Mouse (Mus musculus): ENCODE measurements around the gene Susd3. TPM values are rescaled to one million over a fixed set of nuclear protein-coding genes. Genes with fewer than 3 reads are reported as not detected.
A peak's percentile ranks its signal among the peaks of the same experiment; 100 is the strongest.

Gene Susd3
- polyA plus RNA-seq (2014; fragmentation: Nextera tagmentation; extraction: Ambion mirVana): 0.32 and 1.1 TPM in 2 replicates

GRCm38 (mm10) chr13:49248467-49248862, at the start of gene Susd3:
TSS of gene Susd3 (minus strand) at chr13:49248706.
- Histone ChIP-seq H3K4me3 (replicated peaks; ENCODE audit: low read depth, low read length) (peak within 1 kb of the TSS; percentile 28), H3K36me3 (ENCODE audit: control insufficient read depth, insufficient read depth, low read length) (no peaks in the 10 kb centered on the region), H3K27me3 (ENCODE audit: control insufficient read depth, insufficient read depth, low read length) (peaks cover 29% of the 10 kb centered on the region), H3K9me3 (ENCODE audit: control insufficient read depth, low read length) (no peaks in the 10 kb centered on the region), H3K27ac (replicated peaks; ENCODE audit: low read depth, low read length) (no peak within 1 kb of the TSS), H3K9ac (replicated peaks; ENCODE audit: low read length) (0 out of 2 replicates have a peak within 1 kb of the TSS, but pooled peaks have one; percentile 26), H3K4me1 (ENCODE audit: control insufficient read depth, insufficient read depth, low read length) (peaks cover 7% of the 10 kb centered on the region; the same call in 1 of the 2 replicates), H3K4me2 (ENCODE audit: low read length) (peak within 1 kb of the TSS; percentile 54)
- 18% methylated on average over 8 of the region's 8 CpGs for WGBS
- DNase-seq: no peak
- no peak for ATAC-seq (ENCODE audit: low FRiP score, low TSS enrichment)

GRCm38 (mm10) chr13:49296270-49296669, 47.8 kb upstream of the Susd3 start:
- no peaks in the 10 kb centered on the region for H3K9me3 ChIP-seq (ENCODE audit: control insufficient read depth, low read length)
- no peaks in the 10 kb centered on the region for H3K27me3 ChIP-seq (ENCODE audit: control insufficient read depth, insufficient read depth, low read length)
- no peak overlapping the region for H3K27ac ChIP-seq (replicated peaks; ENCODE audit: low read depth, low read length)
- no peak overlapping the region for H3K4me2 ChIP-seq (ENCODE audit: low read length)
- ATAC-seq (ENCODE audit: low FRiP score, low TSS enrichment) (no peak), DNase-seq (no peak)
- no peaks in the 10 kb centered on the region for H3K4me1 ChIP-seq (ENCODE audit: control insufficient read depth, insufficient read depth, low read length)
- WGBS: 88% methylated on average over 7 of the region's 7 CpGs
- H3K36me3 ChIP-seq (ENCODE audit: control insufficient read depth, insufficient read depth, low read length): no peaks in the 10 kb centered on the region
- no peak overlapping the region for H3K4me3 ChIP-seq (replicated peaks; ENCODE audit: low read depth, low read length)
- no peak overlapping the region for H3K9ac ChIP-seq (replicated peaks; ENCODE audit: low read length)

GRCm38 (mm10) chr13:49294108-49294507, 45.6 kb upstream of the Susd3 start:
- Histone ChIP-seq H3K4me1 (ENCODE audit: control insufficient read depth, insufficient read depth, low read length) (no peaks in the 10 kb centered on the region), H3K4me2 (ENCODE audit: low read length) (no peak overlapping the region), H3K36me3 (ENCODE audit: control insufficient read depth, insufficient read depth, low read length) (no peaks in the 10 kb centered on the region), H3K4me3 (replicated peaks; ENCODE audit: low read depth, low read length) (no peak overlapping the region), H3K27ac (replicated peaks; ENCODE audit: low read depth, low read length) (no peak overlapping the region), H3K9ac (replicated peaks; ENCODE audit: low read length) (no peak overlapping the region), H3K27me3 (ENCODE audit: control insufficient read depth, insufficient read depth, low read length) (no peaks in the 10 kb centered on the region), H3K9me3 (ENCODE audit: control insufficient read depth, low read length) (no peaks in the 10 kb centered on the region)
- no peak for ATAC-seq (ENCODE audit: low FRiP score, low TSS enrichment)
- no peak for DNase-seq
- 86% methylated on average over 9 of the region's 9 CpGs for WGBS

GRCm38 (mm10) chr13:49291949-49292348, 43.4 kb upstream of the Susd3 start:
- no peak overlapping the region for H3K27ac ChIP-seq (replicated peaks; ENCODE audit: low read depth, low read length)
- no peak overlapping the region for H3K4me3 ChIP-seq (replicated peaks; ENCODE audit: low read depth, low read length)
- 90% methylated on average over 6 of the region's 6 CpGs for WGBS
- no peak overlapping the region for H3K9ac ChIP-seq (replicated peaks; ENCODE audit: low read length)
- DNase-seq: no peak
- H3K9me3 ChIP-seq (ENCODE audit: control insufficient read depth, low read length): no peaks in the 10 kb centered on the region
- no peaks in the 10 kb centered on the region for H3K27me3 ChIP-seq (ENCODE audit: control insufficient read depth, insufficient read depth, low read length)
- H3K4me2 ChIP-seq (ENCODE audit: low read length): no peak overlapping the region
- no peak for ATAC-seq (ENCODE audit: low FRiP score, low TSS enrichment)
- H3K36me3 ChIP-seq (ENCODE audit: control insufficient read depth, insufficient read depth, low read length): no peaks in the 10 kb centered on the region
- no peaks in the 10 kb centered on the region for H3K4me1 ChIP-seq (ENCODE audit: control insufficient read depth, insufficient read depth, low read length)

GRCm38 (mm10) chr13:49291398-49291797, 42.9 kb upstream of the Susd3 start:
- H3K9ac ChIP-seq (replicated peaks; ENCODE audit: low read length): no peak overlapping the region
- H3K36me3 ChIP-seq (ENCODE audit: control insufficient read depth, insufficient read depth, low read length): no peaks in the 10 kb centered on the region
- no peak overlapping the region for H3K4me3 ChIP-seq (replicated peaks; ENCODE audit: low read depth, low read length)
- no peak overlapping the region for H3K27ac ChIP-seq (replicated peaks; ENCODE audit: low read depth, low read length)
- ATAC-seq (ENCODE audit: low FRiP score, low TSS enrichment) (no peak), DNase-seq (peak; percentile 9)
- no peaks in the 10 kb centered on the region for H3K27me3 ChIP-seq (ENCODE audit: control insufficient read depth, insufficient read depth, low read length)
- H3K4me2 ChIP-seq (ENCODE audit: low read length): no peak overlapping the region
- no peaks in the 10 kb centered on the region for H3K4me1 ChIP-seq (ENCODE audit: control insufficient read depth, insufficient read depth, low read length)
- H3K9me3 ChIP-seq (ENCODE audit: control insufficient read depth, low read length): no peaks in the 10 kb centered on the region
- WGBS: 42% methylated on average over 1 of the region's 1 CpGs

GRCm38 (mm10) chr13:49287224-49287623, 38.7 kb upstream of the Susd3 start:
- H3K27me3 ChIP-seq (ENCODE audit: control insufficient read depth, insufficient read depth, low read length): no peaks in the 10 kb centered on the region

GRCm38 (mm10) chr13:49286750-49287149, 38.2 kb upstream of the Susd3 start:
- Histone ChIP-seq H3K4me2 (ENCODE audit: low read length) (no peak overlapping the region), H3K4me3 (replicated peaks; ENCODE audit: low read depth, low read length) (no peak overlapping the region), H3K9me3 (ENCODE audit: control insufficient read depth, low read length) (no peaks in the 10 kb centered on the region), H3K36me3 (ENCODE audit: control insufficient read depth, insufficient read depth, low read length) (no peaks in the 10 kb centered on the region), H3K27me3 (ENCODE audit: control insufficient read depth, insufficient read depth, low read length) (no peaks in the 10 kb centered on the region), H3K4me1 (ENCODE audit: control insufficient read depth, insufficient read depth, low read length) (no peaks in the 10 kb centered on the region), H3K27ac (replicated peaks; ENCODE audit: low read depth, low read length) (no peak overlapping the region), H3K9ac (replicated peaks; ENCODE audit: low read length) (no peak overlapping the region)
- ATAC-seq (ENCODE audit: low FRiP score, low TSS enrichment): no peak
- 85% methylated on average over 3 of the region's 3 CpGs for WGBS
- DNase-seq: no peak

More at GRCm38 (mm10) chr13:49287224-49287623, 38.7 kb upstream of the Susd3 start:
- ATAC-seq (ENCODE audit: low FRiP score, low TSS enrichment) (no peak), DNase-seq (no peak)
- Histone ChIP-seq H3K4me2 (ENCODE audit: low read length) (no peak overlapping the region), H3K9me3 (ENCODE audit: control insufficient read depth, low read length) (no peaks in the 10 kb centered on the region), H3K36me3 (ENCODE audit: control insufficient read depth, insufficient read depth, low read length) (no peaks in the 10 kb centered on the region), H3K4me3 (replicated peaks; ENCODE audit: low read depth, low read length) (no peak overlapping the region), H3K9ac (replicated peaks; ENCODE audit: low read length) (no peak overlapping the region), H3K4me1 (ENCODE audit: control insufficient read depth, insufficient read depth, low read length) (no peaks in the 10 kb centered on the region), H3K27ac (replicated peaks; ENCODE audit: low read depth, low read length) (no peak overlapping the region)
- WGBS: 90% methylated on average over 6 of the region's 6 CpGs

- no peak overlapping the region for H3K4me3 ChIP-seq (replicated peaks; ENCODE audit: low read depth, low read length)
- WGBS: 84% methylated on average over 9 of the region's 9 CpGs
- ATAC-seq (ENCODE audit: low FRiP score, low TSS enrichment) (no peak), DNase-seq (no peak)
- no peak overlapping the region for H3K9ac ChIP-seq (replicated peaks; ENCODE audit: low read length)
- no peaks in the 10 kb centered on the region for H3K27me3 ChIP-seq (ENCODE audit: control insufficient read depth, insufficient read depth, low read length)
- no peaks in the 10 kb centered on the region for H3K36me3 ChIP-seq (ENCODE audit: control insufficient read depth, insufficient read depth, low read length)
- no peaks in the 10 kb centered on the region for H3K9me3 ChIP-seq (ENCODE audit: control insufficient read depth, low read length)
- no peak overlapping the region for H3K27ac ChIP-seq (replicated peaks; ENCODE audit: low read depth, low read length)
- no peak overlapping the region for H3K4me2 ChIP-seq (ENCODE audit: low read length)
- no peaks in the 10 kb centered on the region for H3K4me1 ChIP-seq (ENCODE audit: control insufficient read depth, insufficient read depth, low read length)
Measured at GRCm38 (mm10) chr13:49283686-49284085, 35.2 kb upstream of the Susd3 start.

GRCm38 (mm10) chr13:49282168-49282567, 33.7 kb upstream of the Susd3 start:
- H3K9ac ChIP-seq (replicated peaks; ENCODE audit: low read length): no peak overlapping the region
- 79% methylated on average over 2 of the region's 2 CpGs for WGBS
- no peaks in the 10 kb centered on the region for H3K27me3 ChIP-seq (ENCODE audit: control insufficient read depth, insufficient read depth, low read length)
- ATAC-seq (ENCODE audit: low FRiP score, low TSS enrichment): no peak
- no peaks in the 10 kb centered on the region for H3K4me1 ChIP-seq (ENCODE audit: control insufficient read depth, insufficient read depth, low read length)
- no peak overlapping the region for H3K27ac ChIP-seq (replicated peaks; ENCODE audit: low read depth, low read length)
- no peaks in the 10 kb centered on the region for H3K9me3 ChIP-seq (ENCODE audit: control insufficient read depth, low read length)
- no peaks in the 10 kb centered on the region for H3K36me3 ChIP-seq (ENCODE audit: control insufficient read depth, insufficient read depth, low read length)
- no peak overlapping the region for H3K4me3 ChIP-seq (replicated peaks; ENCODE audit: low read depth, low read length)
- DNase-seq: no peak
- no peak overlapping the region for H3K4me2 ChIP-seq (ENCODE audit: low read length)

All from midbrain, embryonic 14.5 days (tissue).